Mouse (Mus musculus): ENCODE data around the gene Adra1d.
A peak's percentile ranks its signal among the peaks of the same experiment; 100 is the strongest.

DNA sequence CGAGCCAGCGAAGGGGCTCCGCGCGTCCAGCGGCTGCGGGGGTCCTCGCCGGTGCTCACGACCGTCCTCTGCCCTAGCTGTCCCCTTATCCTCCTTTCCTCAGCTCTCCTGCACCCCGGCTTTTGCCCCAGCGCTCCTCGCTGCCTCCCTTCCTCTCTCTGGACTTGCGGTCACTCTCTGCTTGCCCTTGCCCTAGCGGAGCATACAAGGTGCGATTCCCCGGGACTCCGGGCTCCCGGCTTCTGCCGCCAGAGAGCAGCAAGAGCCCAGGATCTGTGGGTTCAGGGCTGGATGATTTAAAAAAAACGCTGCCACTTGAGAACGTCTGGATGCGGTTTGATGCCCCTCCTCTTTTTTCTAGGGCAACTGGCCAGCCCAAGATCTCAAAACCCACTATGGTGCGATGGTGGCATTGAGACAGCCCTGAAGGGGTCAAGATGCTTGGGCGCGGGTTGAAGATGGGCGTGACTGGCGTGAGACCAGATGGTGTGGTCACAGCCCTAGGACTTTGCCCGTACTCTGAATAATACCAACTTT lies 571 bp upstream of the Adra1d start:
- TF ChIP-seq CTCF (IDR thresholded peaks at IDR 0.05; ENCODE audit: extremely low read depth, insufficient read length, insufficient replicate concordance, low read depth, low read length) = peak; percentile 37; the same call in 1 of the 2 replicates
- TF ChIP-seq POLR2A (IDR thresholded peaks at IDR 0.05; ENCODE audit: low read depth, low read length) = no peak

Data from small intestine, adult 2 months (tissue).